Mouse (Mus musculus) embryonic facial prominence, embryonic 13.5 days (tissue): Measurements from ENCODE around the gene Rev3l. TPM values are rescaled to one million over a fixed set of nuclear protein-coding genes. Genes with fewer than 3 reads are reported as not detected.

ENCODE experiments used
- ATAC-seq: fragments of 200-750 bp; cut with Nextera tagmentation; 2 replicates; pipeline ENCODE4 v1.8.0; 2017; ENCODE audit warnings: low read depth; ENCODE audit not compliant: insufficient number of reproducible peaks, insufficient read depth, low FRiP score, low TSS enrichment
- H3K27ac ChIP-seq: fragments of 300-500 bp; sonication (generic); 2 replicates; pipeline ENCODE4 v1.5.1; 2015; ENCODE audit warnings: moderate library complexity, mild to moderate bottlenecking, inconsistent platforms
- H3K27me3 ChIP-seq: fragments of 300-500 bp; sonication (generic); 2 replicates; pipeline ENCODE4 v1.6.1; 2015; ENCODE audit warnings: mild to moderate bottlenecking, inconsistent platforms
- H3K36me3 ChIP-seq: fragments of 300-500 bp; sonication (generic); 2 replicates; pipeline ENCODE4 v1.6.1; 2015; ENCODE audit warnings: mild to moderate bottlenecking, inconsistent platforms
- H3K4me1 ChIP-seq: fragments of 300-500 bp; sonication (generic); 2 replicates; pipeline ENCODE4 v1.6.1; 2015; ENCODE audit warnings: inconsistent platforms
- H3K4me2 ChIP-seq: fragments of 300-500 bp; sonication (generic); 2 replicates; pipeline ENCODE4 v1.6.1; 2015; ENCODE audit warnings: moderate library complexity, mild to moderate bottlenecking, inconsistent platforms
- H3K4me3 ChIP-seq: fragments of 300-500 bp; sonication (generic); 2 replicates; pipeline ENCODE4 v1.5.1; 2015; ENCODE audit warnings: mild to moderate bottlenecking, inconsistent platforms
- H3K9ac ChIP-seq: fragments of 300-500 bp; sonication (generic); 2 replicates; pipeline ENCODE4 v1.6.1; 2015; ENCODE audit warnings: mild to moderate bottlenecking, inconsistent platforms
- H3K9me3 ChIP-seq: fragments of 300-500 bp; sonication (generic); 2 replicates; pipeline ENCODE4 v1.6.1; 2016; ENCODE audit warnings: inconsistent platforms
- WGBS: fragments of 180-500 bp; shearing (Covaris S2); methylation state at CpG from one replicate; pipeline ENCODE4 v1.1.7; 2015; ENCODE audit warnings: mixed read lengths; 5-methylcytosine and 5-hydroxymethylcytosine counted together
- polyA plus RNA-seq: library from polyadenylated mRNA; unstranded; fragments of >200 nt; fragmentation: Nextera tagmentation; extraction: Ambion mirVana; gene quantifications from 2 replicates; pipeline ENCODE4 v1.2.1, GENCODE M21; 2015

Rev3l gene
- polyA plus RNA-seq, 1 experiment from 2014 or later: 21.5 TPM

- Histone ChIP-seq H3K9me3 (no peaks in the 10 kb centered on the region), H3K36me3 (peaks cover 10% of the 10 kb centered on the region; the same call in 1 of the 2 replicates), H3K4me1 (no peaks in the 10 kb centered on the region), H3K27ac (no peak overlapping the region), H3K9ac (no peak overlapping the region), H3K27me3 (no peaks in the 10 kb centered on the region), H3K4me3 (no peak overlapping the region), H3K4me2 (no peak overlapping the region)
- ATAC-seq: no peak
- 75% methylated on average over 3 of the region's 3 CpGs for WGBS
Observed at GRCm38 (mm10) chr10:39785241-39785640, 53.3 kb downstream of the Rev3l start.

DNA sequence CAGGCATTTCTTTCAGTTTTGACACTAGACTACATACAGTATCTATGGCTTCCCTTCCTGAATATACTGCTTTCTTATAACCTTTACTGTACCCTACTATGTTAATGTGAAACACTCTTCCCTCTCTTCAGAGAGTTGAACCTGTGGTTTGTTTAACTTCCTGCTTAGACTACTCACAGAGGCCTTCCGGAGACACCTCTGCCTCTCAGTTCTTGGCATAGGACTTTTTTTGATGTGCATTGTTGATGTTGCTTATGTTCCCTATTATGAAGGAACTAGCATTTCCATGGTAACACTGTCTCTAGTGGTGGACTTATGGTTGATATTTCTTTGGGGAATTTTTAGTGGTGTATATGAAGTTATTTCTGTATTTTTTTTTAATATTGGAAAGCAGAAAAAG lies 61.4 kb downstream of the Rev3l start:
- Histone ChIP-seq H3K36me3 (peaks cover 24% of the 10 kb centered on the region), H3K4me3 (no peak overlapping the region), H3K9ac (no peak overlapping the region), H3K4me2 (no peak overlapping the region), H3K27ac (no peak overlapping the region), H3K9me3 (no peaks in the 10 kb centered on the region), H3K4me1 (no peaks in the 10 kb centered on the region), H3K27me3 (no peaks in the 10 kb centered on the region)
- ATAC-seq: no peak
- 87% methylated on average over 1 of the region's 1 CpGs for WGBS

GRCm38 (mm10) chr10:39811507-39811906 lies 79.6 kb downstream of the Rev3l start:
- Histone ChIP-seq H3K4me3 (no peak overlapping the region), H3K36me3 (peaks cover 50% of the 10 kb centered on the region), H3K9me3 (peaks cover 5% of the 10 kb centered on the region; the same call in 1 of the 2 replicates), H3K9ac (no peak overlapping the region), H3K27ac (no peak overlapping the region), H3K27me3 (no peaks in the 10 kb centered on the region), H3K4me2 (no peak overlapping the region), H3K4me1 (no peaks in the 10 kb centered on the region)
- WGBS: 72% methylated on average over 3 of the region's 3 CpGs
- ATAC-seq: no peak

- ATAC-seq: no peak
- peaks cover 48% of the 10 kb centered on the region for H3K36me3 ChIP-seq
- no peak overlapping the region for H3K9ac ChIP-seq
- H3K4me3 ChIP-seq: no peak overlapping the region
- no peaks in the 10 kb centered on the region for H3K4me1 ChIP-seq
- no peaks in the 10 kb centered on the region for H3K27me3 ChIP-seq
- H3K9me3 ChIP-seq: no peaks in the 10 kb centered on the region
- H3K4me2 ChIP-seq: no peak overlapping the region
- 69% methylated on average over 1 of the region's 1 CpGs for WGBS
- no peak overlapping the region for H3K27ac ChIP-seq
Observed at GRCm38 (mm10) chr10:39842621-39843020, 110.7 kb downstream of the Rev3l start.

DNA sequence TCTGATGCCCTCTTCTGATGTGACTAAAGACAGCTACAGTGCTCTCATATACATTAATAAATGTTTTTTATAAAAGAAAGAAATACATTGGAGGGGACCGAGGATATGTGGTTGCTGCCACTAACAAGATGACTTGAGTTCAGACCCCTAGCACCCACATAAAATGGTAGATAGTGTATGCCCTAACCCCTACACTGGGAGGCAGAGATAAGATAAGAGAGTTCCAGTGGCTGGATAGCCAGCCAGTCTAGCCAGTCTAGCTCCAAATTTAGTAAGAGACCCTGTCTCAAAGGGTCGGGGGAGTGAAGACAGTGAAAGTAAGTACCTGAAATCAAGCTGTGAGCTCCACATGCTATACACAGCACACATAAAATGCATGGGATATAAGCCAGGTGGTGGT lies 133.6 kb downstream of the Rev3l start:
- Histone ChIP-seq H3K4me1 (no peaks in the 10 kb centered on the region), H3K27ac (no peak overlapping the region), H3K4me3 (no peak overlapping the region), H3K9me3 (no peaks in the 10 kb centered on the region), H3K36me3 (peaks cover 56% of the 10 kb centered on the region), H3K9ac (no peak overlapping the region), H3K27me3 (no peaks in the 10 kb centered on the region), H3K4me2 (no peak overlapping the region)
- 91% methylated on average over 2 of the region's 2 CpGs for WGBS
- no peak for ATAC-seq

GRCm38 (mm10) chr10:39888621-39889020 lies 156.7 kb downstream of the Rev3l start:
- H3K9ac ChIP-seq: no peak overlapping the region
- H3K27ac ChIP-seq: no peak overlapping the region
- WGBS: 61% methylated on average over 3 of the region's 3 CpGs
- H3K36me3 ChIP-seq: peaks cover 7% of the 10 kb centered on the region
- H3K4me1 ChIP-seq: no peaks in the 10 kb centered on the region
- H3K27me3 ChIP-seq: no peaks in the 10 kb centered on the region
- no peaks in the 10 kb centered on the region for H3K9me3 ChIP-seq
- no peak overlapping the region for H3K4me2 ChIP-seq
- H3K4me3 ChIP-seq: no peak overlapping the region
- ATAC-seq: no peak

DNA sequence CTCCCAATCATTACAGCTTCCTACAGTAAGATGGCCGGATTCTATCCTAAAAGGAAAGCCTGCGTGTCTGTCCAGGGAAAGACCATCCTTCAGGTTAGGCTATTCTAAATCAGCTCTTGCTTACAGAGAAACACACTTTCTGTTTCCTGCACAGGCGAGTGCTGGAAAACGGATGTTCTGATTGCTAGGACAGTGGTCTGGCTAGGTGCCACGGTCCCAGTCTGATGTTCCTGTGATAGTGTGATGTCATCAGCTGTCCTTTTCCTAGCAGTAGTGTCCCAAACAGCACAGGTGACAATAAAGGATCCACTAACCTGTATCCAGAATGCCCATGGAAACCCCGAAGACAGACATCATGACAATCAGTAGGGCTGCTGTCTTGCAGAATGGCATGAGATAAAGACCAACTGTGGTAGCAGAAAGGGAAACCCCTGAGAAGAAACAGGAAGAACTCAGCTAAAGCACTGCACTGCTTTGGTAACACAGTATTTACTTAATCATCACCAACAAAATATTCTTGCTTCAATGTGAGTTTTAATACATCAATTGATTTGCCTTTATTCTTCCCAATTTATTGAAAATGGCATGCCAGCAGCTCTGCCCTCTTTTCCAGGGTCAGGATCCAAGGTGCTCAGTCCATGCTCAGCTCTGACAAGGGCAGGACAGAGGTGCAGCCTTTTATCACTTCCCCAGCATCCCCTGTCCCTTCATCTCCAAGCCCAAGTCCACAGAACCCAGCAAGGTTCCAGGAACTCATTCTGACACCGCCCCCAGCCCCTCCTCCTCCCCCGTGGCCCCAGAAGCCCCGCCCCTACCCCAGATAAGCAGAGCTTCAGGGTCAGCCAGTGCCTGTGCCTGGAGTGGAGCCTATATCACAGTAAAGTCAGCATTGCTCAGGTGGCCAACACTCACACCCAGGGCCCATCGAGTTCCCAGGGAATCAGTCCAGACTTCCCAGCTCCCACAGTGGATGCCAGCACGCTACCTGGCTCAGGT lies 162.1 kb downstream of the Rev3l start:
- no peak for ATAC-seq
- WGBS: 70% methylated on average over 11 of the region's 11 CpGs
- no peaks in the 10 kb centered on the region for H3K9me3 ChIP-seq
- peaks cover 7% of the 10 kb centered on the region for H3K36me3 ChIP-seq
- no peak overlapping the region for H3K4me2 ChIP-seq
- H3K27ac ChIP-seq: no peak overlapping the region
- no peaks in the 10 kb centered on the region for H3K27me3 ChIP-seq
- peaks cover 7% of the 10 kb centered on the region; the same call in 1 of the 2 replicates for H3K4me1 ChIP-seq
- no peak overlapping the region for H3K9ac ChIP-seq
- no peak overlapping the region for H3K4me3 ChIP-seq

DNA sequence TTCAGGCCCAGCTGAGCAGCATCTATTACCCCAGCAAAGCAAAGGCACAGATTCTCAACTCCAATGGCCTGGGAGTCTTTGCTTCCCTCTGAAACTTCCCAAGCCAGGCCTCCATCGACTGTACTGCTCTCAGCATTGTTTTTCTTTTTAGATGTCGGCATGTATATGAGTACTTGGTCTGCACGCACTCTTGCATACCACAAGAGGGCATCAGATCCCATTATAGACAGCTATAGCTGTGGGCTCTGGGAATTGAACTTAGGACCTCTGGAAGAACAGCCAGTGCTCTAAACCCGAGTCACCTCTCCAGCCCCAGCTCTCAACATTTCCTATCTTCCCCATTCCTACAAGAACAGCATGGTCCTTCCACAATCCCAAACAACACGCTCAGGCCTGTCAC lies 164.6 kb downstream of the Rev3l start:
- no peak overlapping the region for H3K4me2 ChIP-seq
- no peak for ATAC-seq
- H3K36me3 ChIP-seq: peaks cover 2% of the 10 kb centered on the region
- H3K9ac ChIP-seq: no peak overlapping the region
- no peaks in the 10 kb centered on the region for H3K9me3 ChIP-seq
- H3K4me3 ChIP-seq: no peak overlapping the region
- no peak overlapping the region for H3K27ac ChIP-seq
- 82% methylated on average over 5 of the region's 5 CpGs for WGBS
- H3K4me1 ChIP-seq: peaks cover 7% of the 10 kb centered on the region; the same call in 1 of the 2 replicates
- H3K27me3 ChIP-seq: no peaks in the 10 kb centered on the region

DNA sequence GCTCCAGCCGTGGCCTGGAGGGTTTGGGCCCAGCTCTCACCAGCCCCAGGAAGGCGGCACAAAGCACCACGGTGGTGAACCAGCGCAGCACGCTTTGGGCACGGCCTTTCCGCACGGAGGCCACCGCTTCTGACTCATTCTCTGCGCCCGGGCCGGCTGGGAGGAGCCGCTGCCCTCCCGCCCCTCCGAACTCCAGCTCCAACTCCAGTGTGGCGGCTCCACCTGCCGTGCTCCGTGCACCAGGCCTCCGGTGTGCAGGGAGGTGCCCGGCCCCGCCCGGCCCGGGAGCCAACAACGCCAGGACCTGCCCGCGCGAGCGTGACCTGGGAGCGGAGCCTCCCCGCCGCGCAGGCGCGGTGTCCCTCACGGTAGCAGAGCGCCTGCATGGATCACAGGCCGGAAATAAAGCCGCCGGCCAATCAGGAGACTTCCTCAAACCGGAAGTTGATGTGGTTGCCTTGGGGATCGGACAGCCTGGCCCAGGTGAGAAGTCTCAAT lies 167.0 kb downstream of the Rev3l start, which contains the start of gene Mfsd4b4:
Gene Mfsd4b4, minus strand, starts transcription at position 365 of the 498 bp plus-strand sequence.
- Histone ChIP-seq H3K9me3 (no peaks in the 10 kb centered on the region), H3K4me3 (peak within 1 kb of the TSS; percentile 62), H3K27ac (peak within 1 kb of the TSS; percentile 89), H3K27me3 (no peaks in the 10 kb centered on the region), H3K4me2 (peak within 1 kb of the TSS; percentile 82), H3K4me1 (peaks cover 7% of the 10 kb centered on the region; the same call in 1 of the 2 replicates), H3K36me3 (no peaks in the 10 kb centered on the region), H3K9ac (peak within 1 kb of the TSS; percentile 89)
- under 1% methylated on average over 41 of the region's 41 CpGs for WGBS
- peak; percentile 93 for ATAC-seq

GRCm38 (mm10) chr10:39904191-39904590 lies 172.3 kb downstream of the Rev3l start:
- 67% methylated on average over 3 of the region's 3 CpGs for WGBS
- no peaks in the 10 kb centered on the region for H3K36me3 ChIP-seq
- H3K4me1 ChIP-seq: no peaks in the 10 kb centered on the region
- H3K27me3 ChIP-seq: no peaks in the 10 kb centered on the region
- H3K4me3 ChIP-seq: no peak overlapping the region
- ATAC-seq: no peak
- H3K27ac ChIP-seq: no peak overlapping the region
- H3K4me2 ChIP-seq: no peak overlapping the region
- H3K9me3 ChIP-seq: no peaks in the 10 kb centered on the region
- no peak overlapping the region for H3K9ac ChIP-seq

GRCm38 (mm10) chr10:39906799-39907658 lies 175.1 kb downstream of the Rev3l start:
- Histone ChIP-seq H3K4me3 (no peak overlapping the region), H3K36me3 (no peaks in the 10 kb centered on the region), H3K9me3 (no peaks in the 10 kb centered on the region), H3K4me1 (no peaks in the 10 kb centered on the region), H3K4me2 (no peak overlapping the region), H3K27me3 (no peaks in the 10 kb centered on the region), H3K27ac (no peak overlapping the region), H3K9ac (no peak overlapping the region)
- WGBS: 75% methylated on average over 10 of the region's 10 CpGs
- no peak for ATAC-seq
